Mouse (Mus musculus) left cerebral cortex, adult 11 months (tissue): ENCODE measurements at regions not wholly inside any gene's neighbourhood (a gene's known extent, or its start where the extent isn't known, plus 50 kb on each side); places are given as distances from the start of the nearest gene placed in this dataset.

ENCODE experiments used
- DNase-seq: peaks from one replicate; pipeline ENCODE4 v3.0.0; 2022; ENCODE audit warnings: low spot score

DNA sequence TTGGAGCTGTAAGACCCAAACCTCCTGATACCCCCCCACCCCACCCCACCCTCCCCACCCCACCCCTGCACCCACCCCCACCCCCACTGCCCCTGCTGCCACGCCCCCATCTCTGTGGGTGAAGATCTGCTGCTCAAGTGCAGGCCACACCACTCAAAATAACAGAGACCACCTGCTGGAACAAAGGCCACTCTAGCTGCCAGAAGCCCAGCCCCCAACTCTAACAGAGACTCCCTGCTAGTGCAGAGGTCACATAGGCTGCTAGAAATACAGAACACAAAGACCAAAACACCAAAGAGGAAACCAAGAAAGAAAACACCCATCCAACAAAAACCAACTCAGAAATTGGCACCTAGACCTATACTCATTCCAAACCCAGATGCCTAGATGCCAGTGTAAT is 58.9 kb downstream of the Olfr267 start:
- DNase-seq, result no peak

- DNase-seq, result no peak
Observed at GRCm38 (mm10) chr4:58726424-58726823, 61.1 kb downstream of the Olfr267 start.

GRCm38 (mm10) chr4:58722772-58723171 is 64.7 kb downstream of the Olfr267 start:
- DNase-seq, result no peak

- no peak for DNase-seq
Observed at GRCm38 (mm10) chr4:58720682-58721081, 66.8 kb downstream of the Olfr267 start.

DNA sequence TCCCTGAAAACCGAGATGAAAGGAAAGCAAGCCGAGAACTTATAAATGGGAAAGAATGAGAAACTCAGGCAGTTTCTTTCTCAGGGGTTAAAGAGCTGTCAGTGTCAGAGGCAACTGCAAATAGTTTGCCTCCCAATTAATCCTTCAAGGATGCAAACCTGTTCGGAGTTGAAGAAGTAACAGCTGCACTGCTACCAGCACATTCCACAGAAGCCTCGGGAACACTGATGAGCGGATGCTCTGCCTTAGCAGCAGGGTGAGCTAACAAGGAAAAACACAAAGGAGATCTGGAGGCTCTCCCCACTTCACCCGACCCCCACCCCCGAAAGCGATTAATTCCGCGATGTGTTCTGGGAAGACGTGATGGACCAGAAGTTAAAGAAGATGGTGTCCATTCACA is 71.1 kb downstream of the Olfr267 start:
- no peak for DNase-seq

- DNase-seq, result no peak
Observed at GRCm38 (mm10) chr4:58715846-58716245, 71.7 kb downstream of the Olfr267 start.

DNA sequence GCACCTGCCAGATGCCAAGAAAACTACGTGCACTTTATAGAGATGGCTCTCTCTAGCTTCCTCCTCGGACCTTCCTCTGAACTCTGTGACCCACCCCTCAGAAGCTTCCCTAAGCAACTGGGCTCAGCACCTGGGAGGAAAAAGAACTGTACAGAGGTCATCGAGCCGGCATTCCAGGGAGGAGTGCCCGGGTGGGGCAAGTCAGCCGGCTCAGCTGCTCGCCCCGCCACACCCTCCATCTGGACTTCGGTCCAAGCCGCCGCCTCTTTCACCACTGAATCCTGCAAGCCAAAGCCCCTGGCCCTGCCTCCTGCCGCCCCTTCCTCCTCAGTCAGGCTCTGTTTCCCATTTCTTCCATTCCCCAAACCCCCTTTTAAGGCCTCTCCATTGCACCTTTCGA is 73.3 kb downstream of the Olfr267 start:
- DNase-seq, result no peak

DNA sequence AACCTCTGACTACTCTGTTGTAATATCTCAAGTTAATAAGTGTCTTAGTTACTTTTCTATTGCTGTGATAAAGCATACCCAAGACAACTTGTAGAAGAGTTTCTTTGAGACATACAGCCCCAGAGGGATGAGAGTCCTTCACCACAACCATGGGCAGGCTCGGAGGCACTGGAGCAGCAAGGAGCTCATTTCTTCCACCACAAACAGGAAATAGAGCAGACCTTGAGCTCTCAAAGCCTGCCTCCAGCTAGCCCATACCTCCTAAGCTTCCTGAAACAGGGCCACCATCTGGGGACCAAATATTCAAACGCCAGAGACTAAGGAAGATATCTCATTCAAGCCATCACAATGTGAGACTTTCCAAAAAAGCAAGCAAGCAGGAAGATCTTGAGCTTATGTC is 74.6 kb downstream of the Olfr267 start:
- DNase-seq, result no peak

GRCm38 (mm10) chr4:58712166-58712565 is 75.3 kb downstream of the Olfr267 start:
- no peak for DNase-seq

GRCm38 (mm10) chr4:58699236-58699798 is 88.2 kb downstream of the Olfr267 start:
- DNase-seq, result no peak

- DNase-seq, result no peak
Observed at GRCm38 (mm10) chr4:58698828-58699227, 88.7 kb downstream of the Olfr267 start.

DNA sequence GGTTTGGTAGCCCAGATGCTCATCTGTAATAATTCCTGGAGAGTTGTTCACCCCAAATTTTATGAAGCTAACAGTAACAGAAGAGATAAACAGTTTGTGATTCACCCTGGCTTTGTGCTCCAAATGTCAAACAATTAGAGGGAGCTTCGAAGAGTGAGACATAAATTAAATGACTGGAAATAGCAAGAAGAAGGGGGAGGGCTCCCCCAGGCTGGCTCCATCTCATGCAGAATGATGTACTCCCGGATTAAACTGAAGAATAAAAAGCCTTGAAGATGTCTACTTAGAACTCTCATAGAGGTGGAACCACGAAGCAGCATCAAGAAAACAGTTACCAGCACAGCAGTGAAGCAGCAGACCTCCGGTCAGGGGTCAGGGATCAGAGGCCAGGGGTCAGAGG is 90.8 kb downstream of the Olfr267 start:
- no peak for DNase-seq

DNA sequence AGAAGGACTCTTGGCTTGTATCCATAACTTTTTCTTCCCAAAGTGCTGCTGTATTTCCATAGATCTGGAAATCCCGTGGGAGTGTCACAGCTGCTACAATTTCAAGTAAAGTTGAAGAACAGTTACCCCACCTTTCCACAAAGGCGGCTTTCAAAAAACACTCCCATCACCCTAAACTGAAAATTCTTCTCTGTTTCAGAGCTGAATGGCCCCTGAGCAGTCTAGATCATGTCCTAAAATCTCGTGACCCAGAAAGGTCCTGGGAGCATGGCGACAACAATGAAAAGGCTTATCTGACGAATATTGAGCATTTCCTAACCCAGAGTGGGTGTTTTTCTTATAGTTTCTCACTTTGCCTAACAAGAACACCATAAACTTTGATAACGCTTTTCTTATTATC is 92.2 kb downstream of the Olfr267 start:
- no peak for DNase-seq

- no peak for DNase-seq
Observed at GRCm38 (mm10) chr4:58693018-58693417, 94.5 kb downstream of the Olfr267 start.

DNA sequence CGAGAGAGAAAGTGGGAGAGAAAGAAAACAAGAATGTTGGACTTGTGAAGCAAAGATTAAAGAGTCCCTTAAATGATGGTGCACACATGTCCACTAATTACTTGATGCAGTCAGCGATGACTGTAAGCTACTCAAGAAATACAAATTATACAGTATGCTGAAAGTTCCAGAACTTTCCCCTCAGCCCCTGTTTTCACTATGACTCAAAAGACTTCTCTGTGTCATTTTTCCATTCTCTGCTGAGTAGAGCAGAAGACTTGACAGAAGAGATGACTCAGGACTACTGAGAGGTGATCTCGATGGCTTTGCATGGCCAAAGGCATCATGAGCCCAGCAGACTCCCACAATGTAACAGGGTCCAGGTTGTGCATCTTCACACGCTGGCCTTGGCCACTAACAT is 105.6 kb downstream of the Olfr267 start:
- no peak for DNase-seq

DNA sequence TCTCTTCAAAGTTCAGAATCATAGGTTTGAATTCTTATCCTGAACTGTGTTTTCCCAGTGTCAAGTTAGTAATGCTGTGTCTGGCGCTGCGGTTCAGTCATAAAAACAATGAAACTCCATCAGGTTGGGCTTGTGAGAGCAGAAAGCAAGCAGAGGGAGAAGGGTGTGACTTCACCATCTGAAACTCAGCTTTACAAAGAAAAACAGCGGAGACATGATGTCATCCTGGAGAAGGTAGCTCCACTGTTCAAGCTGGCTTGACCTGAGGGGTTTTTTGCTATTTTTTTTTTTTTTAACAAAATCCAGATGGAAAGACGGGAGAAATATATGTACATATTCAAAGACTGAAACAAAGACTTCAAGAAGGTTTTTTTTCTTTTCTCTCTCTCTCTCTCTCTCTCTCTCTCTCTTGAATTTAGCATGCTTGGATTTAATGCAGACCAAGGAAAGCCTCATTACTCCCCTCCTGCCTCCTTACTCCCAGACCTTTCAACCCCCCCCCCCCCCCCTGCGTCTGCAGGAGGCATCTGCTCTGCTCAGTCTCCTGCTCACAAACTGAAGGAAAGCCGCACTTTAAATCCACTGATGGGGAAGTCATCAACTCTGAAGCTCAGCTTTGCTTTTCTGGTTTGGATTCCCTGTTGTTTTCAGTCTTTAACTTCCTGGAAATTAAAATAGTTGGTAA is 109.7 kb downstream of the Olfr267 start:
- no peak for DNase-seq

DNA sequence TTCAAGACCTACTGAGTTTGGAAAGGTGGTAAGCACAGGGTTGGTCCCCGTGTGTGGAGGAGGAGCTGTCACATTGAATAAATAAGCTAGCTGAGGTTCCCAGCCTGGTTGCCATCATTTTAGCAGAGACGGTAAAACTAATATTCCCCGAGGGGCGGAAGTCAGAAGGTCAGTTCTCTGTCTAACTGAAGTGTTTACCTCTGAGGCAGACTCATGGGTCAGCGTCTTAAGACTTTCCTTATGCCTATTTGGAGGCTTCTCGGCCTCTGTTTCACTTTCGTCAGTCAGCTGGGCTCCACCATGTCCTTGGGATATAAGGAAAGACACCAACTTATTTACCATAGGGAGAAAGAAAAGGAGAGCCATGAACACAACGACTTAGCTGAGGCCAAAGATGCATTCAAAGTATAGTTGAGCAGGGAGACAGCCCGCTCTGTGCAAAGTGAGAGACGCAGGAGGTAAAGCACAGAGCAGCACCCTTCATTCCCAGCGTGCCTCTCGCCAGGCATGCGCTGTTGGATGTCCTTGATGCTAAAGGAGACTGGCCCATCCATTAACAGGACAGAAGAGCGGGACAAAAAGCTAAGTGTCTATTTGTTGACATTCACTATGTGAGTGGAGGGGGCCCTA is 116.0 kb downstream of the Olfr267 start:
- no peak for DNase-seq

- DNase-seq, result no peak
Observed at GRCm38 (mm10) chr4:58670906-58671250, 116.6 kb downstream of the Olfr267 start.

GRCm38 (mm10) chr4:58670107-58670905 is 116.6 kb upstream of the Lpar1 start:
- DNase-seq, result no peak

GRCm38 (mm10) chr4:58668368-58669153 is 114.9 kb upstream of the Lpar1 start:
- no peak for DNase-seq

DNA sequence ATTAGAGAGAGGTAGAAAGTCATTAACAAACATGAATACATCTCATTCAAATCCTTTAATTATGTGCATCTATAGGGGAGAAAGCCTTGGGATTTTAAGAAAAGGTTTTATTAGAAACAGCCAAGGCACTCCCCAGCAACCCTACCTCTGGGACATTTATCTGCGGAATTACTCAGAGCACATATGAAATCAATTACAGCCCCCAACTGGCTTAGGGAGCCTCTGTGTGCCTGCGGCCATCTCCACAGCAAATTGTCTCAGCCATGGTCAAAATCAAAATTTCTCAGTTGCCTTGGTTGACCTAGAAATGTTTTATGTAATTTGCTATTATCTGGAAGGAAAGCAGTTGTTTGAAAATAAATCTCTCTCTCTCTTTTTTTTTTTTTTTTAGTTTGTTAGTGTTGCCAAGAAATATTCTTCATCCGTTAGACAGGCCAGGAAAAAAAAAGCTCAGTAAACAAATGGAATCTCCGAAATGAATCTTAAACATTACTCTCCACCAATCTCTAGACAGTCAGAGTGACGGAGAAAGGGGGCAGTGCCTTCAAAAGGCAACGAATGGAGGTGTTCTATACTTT is 110.0 kb upstream of the Lpar1 start:
- DNase-seq, result no peak

- no peak for DNase-seq
Observed at GRCm38 (mm10) chr4:58661781-58662293, 108.1 kb upstream of the Lpar1 start.
